ENCODE assay signal across 10 mouse cellular contexts in genomic region chr11:32002670-32003072, GRCm38 (mm10). TPM values are rescaled to one million over a fixed set of nuclear protein-coding genes. Genes with fewer than 3 reads are reported as not detected.
DNase-seq lines count a peak whose midpoint lies in the region; ATAC-seq and TF ChIP-seq lines count a peak whose summit lies in the region.
"Had no signal": no experiment of that assay in that cellular context is flagged by ENCODE, and none has a peak within 500 bp of the region (broad histone marks: within the 10 kb centered on the region; RNA-seq: fewer than 3 reads in every experiment).

No protein-coding gene starts in this region.

- no peak for TF ChIP-seq CTCF in brain, embryonic 14.5 days (IDR thresholded peaks at IDR 0.05; ENCODE audit: borderline replicate concordance, extremely low read depth, insufficient read depth, insufficient read length)
- TF ChIP-seq CTCF in forebrain, postnatal 0 days (IDR thresholded peaks at IDR 0.05; ENCODE audit: low read depth) = no peak

- TF ChIP-seq POLR2A in brain, embryonic 14.5 days (IDR thresholded peaks at IDR 0.05; ENCODE audit: borderline replicate concordance, extremely low read depth, insufficient read depth, insufficient read length, poor library complexity, severe bottlenecking) = peak; percentile 23; the same call in 1 of the 2 replicates

- H3K4me3 ChIP-seq in kidney, embryonic 16.5 days (ENCODE audit: low read length) = no peak overlapping the region
- peak overlapping the region; percentile 46 for H3K4me3 ChIP-seq in forebrain, postnatal 0 days (ENCODE audit: low read depth, low read length)
- H3K4me3 ChIP-seq in midbrain, embryonic 15.5 days = peak overlapping the region; percentile 58

- no peak for DNase-seq in kidney, adult 18-20 months
- peak; percentile 93 for DNase-seq in brain, embryonic 14.5 days (ENCODE audit: low read depth)
- DNase-seq in forebrain, postnatal 0 days = peak; percentile 85
- DNase-seq in cerebellum, adult 9-10 months = no peak
- DNase-seq in gastrocnemius, adult 8-10 months (ENCODE audit: low spot score in 2 of 2) = no peak
- no peak for DNase-seq in heart, postnatal 10 days
- DNase-seq: gastrocnemius, postnatal 36 days had no signal

- H3K27ac ChIP-seq in kidney, embryonic 16.5 days (ENCODE audit: low read length) = no peak overlapping the region
- peak overlapping the region; percentile 92 for H3K27ac ChIP-seq in forebrain, postnatal 0 days (ENCODE audit: low read depth, low read length)
- peak overlapping the region; percentile 90 for H3K27ac ChIP-seq in midbrain, embryonic 15.5 days

- ATAC-seq in kidney, embryonic 16.5 days (ENCODE audit: low FRiP score, low TSS enrichment) = no peak
- ATAC-seq in forebrain, postnatal 0 days = peak; percentile 76
- peak; percentile 79 for ATAC-seq in midbrain, embryonic 15.5 days (replicated peaks)

- H3K9me3 ChIP-seq in kidney, embryonic 16.5 days (ENCODE audit: low read length) = peaks cover 10% of the 10 kb centered on the region
- 0 out of 2 replicates have a peak, but pooled peaks cover 6% of the 10 kb centered on the region for H3K9me3 ChIP-seq in forebrain, postnatal 0 days (ENCODE audit: low read length)
- H3K9me3 ChIP-seq in midbrain, embryonic 15.5 days = no peaks in the 10 kb centered on the region; the same call in 1 of the 2 replicates

- H3K4me2 ChIP-seq in kidney, embryonic 16.5 days (replicated peaks; ENCODE audit: low read depth, low read length) = 0 out of 2 replicates have a peak overlapping the region, but pooled peaks have one; percentile 12
- peak overlapping the region; percentile 75 for H3K4me2 ChIP-seq in forebrain, postnatal 0 days (ENCODE audit: low read depth)
- peak overlapping the region; percentile 81 for H3K4me2 ChIP-seq in midbrain, embryonic 15.5 days

- no peaks in the 10 kb centered on the region for H3K36me3 ChIP-seq in kidney, embryonic 16.5 days (ENCODE audit: insufficient read depth, low read length)
- peaks cover 35% of the 10 kb centered on the region for H3K36me3 ChIP-seq in forebrain, postnatal 0 days (ENCODE audit: insufficient read depth)
- H3K36me3 ChIP-seq in midbrain, embryonic 15.5 days (replicated peaks) = peaks cover 40% of the 10 kb centered on the region

- H3K27me3 ChIP-seq in kidney, embryonic 16.5 days (ENCODE audit: insufficient read depth, low read length) = no peaks in the 10 kb centered on the region
- H3K27me3 ChIP-seq in forebrain, postnatal 0 days (ENCODE audit: insufficient read depth, low read length) = no peaks in the 10 kb centered on the region
- no peaks in the 10 kb centered on the region for H3K27me3 ChIP-seq in midbrain, embryonic 15.5 days (replicated peaks)

- H3K4me1 ChIP-seq in kidney, embryonic 16.5 days (ENCODE audit: insufficient read depth, low read length) = peaks cover 18% of the 10 kb centered on the region
- H3K4me1 ChIP-seq in forebrain, postnatal 0 days (ENCODE audit: insufficient read depth) = peaks cover 21% of the 10 kb centered on the region; the same call in 1 of the 2 replicates
- H3K4me1 ChIP-seq in midbrain, embryonic 15.5 days = peaks cover 40% of the 10 kb centered on the region

- intact Hi-C loops in heart, postnatal 10 days (cut with DNase I) = no loop called here

- 0 out of 2 replicates have a peak overlapping the region, but pooled peaks have one; percentile 28 for H3K9ac ChIP-seq in kidney, embryonic 16.5 days (replicated peaks; ENCODE audit: low read length)
- peak overlapping the region; percentile 71 for H3K9ac ChIP-seq in forebrain, postnatal 0 days
- peak overlapping the region; percentile 78 for H3K9ac ChIP-seq in midbrain, embryonic 15.5 days

- 12% methylated on average over 5 of the region's 5 CpGs for WGBS in kidney, embryonic 16.5 days
- 1% methylated on average over 5 of the region's 5 CpGs for WGBS in forebrain, postnatal 0 days
- WGBS in midbrain, embryonic 15.5 days = under 1% methylated on average over 5 of the region's 5 CpGs

RNA-seq across cellular contexts. Expression of gene Nsg2, which starts 2.4 kb away (rescaled TPM):
- 5.9 and 8.4 TPM in 2 replicates for polyA plus RNA-seq in kidney, embryonic 16.5 days (2015; fragmentation: Nextera tagmentation; extraction: Ambion mirVana)
- polyA plus RNA-seq in brain, embryonic 14.5 days (2012; rRNA removed) = 951 and 982 TPM in 2 replicates
- total RNA-seq in forebrain, postnatal 0 days (2014; rRNA removed) = 1,434 and 1,519 TPM in 2 replicates
- 646 and 742 TPM in 2 replicates for polyA plus RNA-seq in forebrain, postnatal 0 days (2015; fragmentation: Nextera tagmentation; extraction: Ambion mirVana)
- polyA plus RNA-seq in midbrain, embryonic 15.5 days (2015; fragmentation: Nextera tagmentation; extraction: Ambion mirVana) = 653 and 655 TPM in 2 replicates
- under 1 TPM in 2 of 4 experiments, not detected in 2; 0.15 to 0.19 TPM for total RNA-seq in gastrocnemius, adult 8-10 months (2022)
- 1 to 10 TPM; 1.7 to 3.0 TPM for total RNA-seq in heart, postnatal 10 days (2021)

RNA-seq across cellular contexts. Expression of gene 4930524B15Rik, which starts 37.3 kb away (rescaled TPM):
- 0.17 TPM in 1 of 2 replicates, not detected in the other for polyA plus RNA-seq in kidney, embryonic 16.5 days (2015; fragmentation: Nextera tagmentation; extraction: Ambion mirVana)
- polyA plus RNA-seq in brain, embryonic 14.5 days (2012; rRNA removed) = 0.33 TPM in 2 replicates
- 0.54 and 1.3 TPM in 2 replicates for total RNA-seq in forebrain, postnatal 0 days (2014; rRNA removed)
- 0.25 and 0.41 TPM in 2 replicates for polyA plus RNA-seq in forebrain, postnatal 0 days (2015; fragmentation: Nextera tagmentation; extraction: Ambion mirVana)
- 0.19 and 0.32 TPM in 2 replicates for polyA plus RNA-seq in midbrain, embryonic 15.5 days (2015; fragmentation: Nextera tagmentation; extraction: Ambion mirVana)
- not detected for total RNA-seq in gastrocnemius, adult 8-10 months (2022)
- not detected for total RNA-seq in heart, postnatal 10 days (2021)
- total RNA-seq: gastrocnemius, postnatal 36 days; megakaryocyte-erythroid progenitor cell, adult 5-6 weeks had no signal

Comparison
In these comparisons a context has a peak if more than half of its experiments do, and no peak if none do; other contexts are left out.
1. H3K4me2 ChIP-seq: peak in every context shown above with its lines; median percentile 81 in midbrain, embryonic 15.5 days; 75 in forebrain, postnatal 0 days; 12 in kidney, embryonic 16.5 days.
2. H3K9ac ChIP-seq: peak in every context shown above with its lines; median percentile 78 in midbrain, embryonic 15.5 days; 71 in forebrain, postnatal 0 days; 28 in kidney, embryonic 16.5 days.
3. DNase-seq: peak in brain, embryonic 14.5 days (single experiment) and forebrain, postnatal 0 days (single experiment); none in kidney, adult 18-20 months (single experiment), cerebellum, adult 9-10 months (single experiment), gastrocnemius, adult 8-10 months (0 of 2) and heart, postnatal 10 days (0 of 2).
4. RNA of gene Nsg2, which starts 2.4 kb away (polyA plus RNA-seq): 951 to 982 TPM in brain, embryonic 14.5 days, 646 to 742 TPM in forebrain, postnatal 0 days and 653 to 655 TPM in midbrain, embryonic 15.5 days; 5.9 to 8.4 TPM in kidney, embryonic 16.5 days; every median in the first group is over 10 times any median in the second.